Mouse (Mus musculus) lung, postnatal 0 days (tissue): ENCODE results near the gene Gk5.

Source experiments
- CTCF ChIP-seq: IDR thresholded peaks from 2 replicates; pipeline ENCODE4 v1.5.1; 2016; ENCODE audit warnings: antibody characterized with exemption, mild to moderate bottlenecking
- EP300 ChIP-seq: IDR thresholded peaks from 2 replicates; pipeline ENCODE4 v1.6.1; 2016; ENCODE audit warnings: antibody characterized with exemption, mild to moderate bottlenecking, control low read depth

DNA sequence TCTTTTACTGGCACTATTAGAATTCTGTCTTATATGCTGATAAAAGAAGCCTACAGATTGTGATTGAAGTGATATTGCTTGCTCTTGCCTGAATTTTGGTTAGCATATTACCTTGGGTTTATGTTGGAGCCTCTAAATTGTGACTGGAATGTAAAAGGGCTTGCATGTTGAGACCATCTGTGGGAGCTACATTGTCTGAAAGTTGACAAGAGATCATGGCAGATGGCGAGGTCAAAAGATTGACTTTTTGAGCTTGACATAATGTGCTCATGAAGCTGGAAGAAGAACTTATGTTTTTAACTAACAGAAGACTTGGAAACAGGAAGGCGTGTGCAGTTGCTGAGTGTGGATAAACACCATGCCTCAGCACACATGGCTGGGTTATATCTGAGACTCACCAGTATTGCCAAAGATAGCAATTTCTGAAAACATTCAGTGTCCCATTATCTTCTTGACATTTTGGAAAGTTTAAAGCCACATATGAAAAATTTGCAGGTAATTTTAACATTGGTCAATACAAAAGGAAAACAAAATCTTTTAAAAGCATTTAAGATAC lies 100.0 kb downstream of the Gk5 start:
- no peak for TF ChIP-seq CTCF
- TF ChIP-seq EP300 = no peak
